Mouse (Mus musculus) midbrain, embryonic 11.5 days (tissue): ENCODE measurements around the gene 1500009C09Rik. TPM values are rescaled to one million over a fixed set of nuclear protein-coding genes. Genes with fewer than 3 reads are reported as not detected.
A peak's percentile ranks its signal among the peaks of the same experiment; 100 is the strongest.

Experiments
- ATAC-seq: fragments of 200-750 bp; cut with Nextera tagmentation; 2 replicates; pipeline ENCODE4 v1.8.0; 2017; ENCODE audit warnings: moderate TSS enrichment, moderate library complexity; ENCODE audit not compliant: low FRiP score
- DNase-seq: peaks from one replicate; pipeline ENCODE4 v3.0.0; 2015; ENCODE audit warnings: low spot score; ENCODE audit errors: missing footprints
- H3K27ac ChIP-seq: fragments of 300-500 bp; sonication (generic); 2 replicates; pipeline ENCODE4 v1.5.1; 2014; ENCODE audit warnings: low read depth, low read length
- H3K27me3 ChIP-seq: fragments of 300-500 bp; sonication (generic); 2 replicates; pipeline ENCODE4 v1.6.1; 2014; ENCODE audit warnings: mild to moderate bottlenecking, low read length, moderate library complexity, mixed read lengths; ENCODE audit not compliant: control insufficient read depth, insufficient read depth
- H3K36me3 ChIP-seq: fragments of 300-500 bp; sonication (generic); 2 replicates; pipeline ENCODE4 v1.6.1; 2014; ENCODE audit warnings: mild to moderate bottlenecking, low read length, moderate library complexity, mixed read lengths; ENCODE audit not compliant: control insufficient read depth, insufficient read depth
- H3K4me1 ChIP-seq: fragments of 300-500 bp; sonication (generic); 2 replicates; pipeline ENCODE4 v1.6.1; 2014; ENCODE audit warnings: low read length; ENCODE audit not compliant: control insufficient read depth, insufficient read depth
- H3K4me2 ChIP-seq: fragments of 300-500 bp; sonication (generic); 2 replicates; pipeline ENCODE4 v1.6.1; 2014; ENCODE audit warnings: mild to moderate bottlenecking, moderate library complexity
- H3K4me3 ChIP-seq: fragments of 300-500 bp; sonication (generic); 2 replicates; pipeline ENCODE4 v1.5.1; 2014; ENCODE audit warnings: low read depth, low read length
- H3K9ac ChIP-seq: fragments of 300-500 bp; sonication (generic); 2 replicates; pipeline ENCODE4 v1.6.1; 2014; ENCODE audit warnings: low read length
- H3K9me3 ChIP-seq: fragments of 300-500 bp; sonication (generic); 2 replicates; pipeline ENCODE4 v1.6.1; 2016; ENCODE audit warnings: low read length; ENCODE audit not compliant: control insufficient read depth
- WGBS: fragments of 180-500 bp; shearing (Covaris S2); extraction: QIAGEN DNeasy Blood & Tissue Kit; methylation state at CpG from one replicate; pipeline ENCODE4 v1.1.7; 2014; 5-methylcytosine and 5-hydroxymethylcytosine counted together
- polyA plus RNA-seq: library from polyadenylated mRNA; unstranded; fragments of >200 nt; fragmentation: Nextera tagmentation; extraction: Ambion mirVana; gene quantifications from 2 replicates; pipeline ENCODE4 v1.2.1, GENCODE M21; 2014

1500009C09Rik gene
- polyA plus RNA-seq = 1.0 and 1.4 TPM in 2 replicates

DNA sequence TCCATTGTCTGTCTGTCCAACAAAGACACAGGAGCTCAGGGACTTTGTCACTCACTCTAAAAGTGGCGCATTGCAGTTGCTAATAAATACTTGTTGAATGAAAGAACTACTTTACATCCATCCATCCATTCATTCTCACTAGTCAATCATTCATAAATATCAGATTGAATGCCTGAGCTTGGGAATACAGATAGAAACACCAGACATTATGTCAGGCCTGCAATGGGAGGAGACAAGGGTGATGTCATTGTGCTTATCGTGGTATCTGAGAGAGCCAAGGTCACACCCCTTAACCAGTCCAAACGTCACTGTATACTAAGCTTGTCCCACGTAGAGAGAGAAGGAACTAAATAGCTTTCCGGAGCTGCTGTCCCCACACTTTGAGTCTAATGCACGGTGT lies at the start of gene 1500009C09Rik:
Gene 1500009C09Rik (plus strand): TSS at position 301 of the 400 bp plus-strand sequence.
- no peaks in the 10 kb centered on the region for H3K9me3 ChIP-seq
- no peak for DNase-seq
- H3K4me1 ChIP-seq = peaks cover 9% of the 10 kb centered on the region
- 89% methylated on average over 6 of the region's 6 CpGs for WGBS
- no peak within 1 kb of the TSS for H3K27ac ChIP-seq
- no peak within 1 kb of the TSS for H3K4me2 ChIP-seq
- H3K27me3 ChIP-seq = no peaks in the 10 kb centered on the region
- no peaks in the 10 kb centered on the region for H3K36me3 ChIP-seq
- no peak within 1 kb of the TSS for H3K9ac ChIP-seq
- H3K4me3 ChIP-seq = no peak within 1 kb of the TSS
- ATAC-seq = no peak

DNA sequence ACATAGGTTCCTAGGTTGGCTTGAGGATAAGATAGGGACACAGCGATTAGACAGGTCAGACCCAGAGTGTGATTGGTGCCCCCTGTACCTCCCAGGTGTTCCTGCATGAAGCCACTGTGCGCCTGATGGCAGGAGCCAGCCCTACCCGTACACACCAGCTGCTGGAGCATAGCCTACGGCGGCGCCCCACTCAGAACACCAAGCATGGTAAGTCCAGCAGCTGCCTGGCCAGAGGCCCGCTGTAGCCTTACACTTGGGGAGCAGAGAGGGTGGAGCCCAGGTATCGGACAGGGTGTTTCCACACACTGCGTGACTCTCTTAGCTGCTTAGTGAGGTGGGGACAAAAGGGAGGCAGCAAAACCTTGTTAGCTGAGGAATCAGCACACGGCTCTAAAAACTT lies 49.1 kb upstream of the 1500009C09Rik start:
- WGBS = 94% methylated on average over 10 of the region's 10 CpGs
- no peak for ATAC-seq
- no peak for DNase-seq
- Histone ChIP-seq H3K27me3 (peaks cover 27% of the 10 kb centered on the region), H3K9me3 (no peaks in the 10 kb centered on the region), H3K9ac (no peak overlapping the region), H3K4me2 (no peak overlapping the region), H3K27ac (no peak overlapping the region), H3K36me3 (peaks cover 46% of the 10 kb centered on the region), H3K4me3 (no peak overlapping the region), H3K4me1 (peaks cover 20% of the 10 kb centered on the region)

DNA sequence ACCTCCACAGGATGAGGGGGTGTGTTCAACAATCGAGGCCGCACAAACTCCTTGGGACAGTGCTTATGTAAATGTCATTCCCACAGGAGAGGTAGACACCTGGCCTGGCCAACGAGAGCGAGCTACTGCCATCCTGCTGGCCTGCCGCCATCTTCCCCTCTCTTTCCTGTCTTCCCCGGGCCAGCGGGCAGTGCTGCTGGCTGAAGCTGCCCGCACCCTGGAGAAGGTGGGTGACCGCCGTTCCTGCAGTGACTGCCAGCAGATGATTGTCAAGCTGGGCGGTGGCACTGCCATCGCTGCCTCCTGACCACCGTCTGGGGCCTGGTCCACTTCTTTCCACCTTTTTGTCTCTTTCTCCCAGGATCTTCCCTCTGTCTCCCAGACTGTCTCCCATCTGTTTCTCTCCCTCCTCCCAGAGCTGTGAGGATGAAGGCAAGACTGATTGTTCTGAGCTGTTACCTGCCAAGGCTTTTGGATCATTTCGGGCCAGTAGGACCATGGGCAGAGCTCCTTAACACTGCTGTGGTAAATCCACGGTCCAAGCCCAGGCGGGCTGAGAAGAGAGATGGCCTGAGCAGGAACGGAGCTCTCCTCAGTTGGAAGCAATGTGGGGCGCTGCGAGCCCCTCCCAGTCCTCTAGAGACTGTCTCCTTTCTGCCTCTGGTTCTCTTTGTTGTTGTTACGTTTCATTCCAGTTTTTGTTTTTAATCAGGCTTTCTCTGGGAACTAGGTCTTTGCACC lies 48.4 kb upstream of the 1500009C09Rik start:
- H3K4me2 ChIP-seq = no peak overlapping the region
- H3K4me1 ChIP-seq = peaks cover 20% of the 10 kb centered on the region
- H3K27me3 ChIP-seq = peaks cover 30% of the 10 kb centered on the region
- no peak overlapping the region for H3K27ac ChIP-seq
- H3K4me3 ChIP-seq = no peak overlapping the region
- H3K9me3 ChIP-seq = no peaks in the 10 kb centered on the region
- WGBS = 71% methylated on average over 20 of the region's 20 CpGs
- H3K9ac ChIP-seq = peak overlapping the region; percentile 9; the same call in 1 of the 2 replicates
- peaks cover 42% of the 10 kb centered on the region for H3K36me3 ChIP-seq
- DNase-seq (no peak), ATAC-seq (no peak)

DNA sequence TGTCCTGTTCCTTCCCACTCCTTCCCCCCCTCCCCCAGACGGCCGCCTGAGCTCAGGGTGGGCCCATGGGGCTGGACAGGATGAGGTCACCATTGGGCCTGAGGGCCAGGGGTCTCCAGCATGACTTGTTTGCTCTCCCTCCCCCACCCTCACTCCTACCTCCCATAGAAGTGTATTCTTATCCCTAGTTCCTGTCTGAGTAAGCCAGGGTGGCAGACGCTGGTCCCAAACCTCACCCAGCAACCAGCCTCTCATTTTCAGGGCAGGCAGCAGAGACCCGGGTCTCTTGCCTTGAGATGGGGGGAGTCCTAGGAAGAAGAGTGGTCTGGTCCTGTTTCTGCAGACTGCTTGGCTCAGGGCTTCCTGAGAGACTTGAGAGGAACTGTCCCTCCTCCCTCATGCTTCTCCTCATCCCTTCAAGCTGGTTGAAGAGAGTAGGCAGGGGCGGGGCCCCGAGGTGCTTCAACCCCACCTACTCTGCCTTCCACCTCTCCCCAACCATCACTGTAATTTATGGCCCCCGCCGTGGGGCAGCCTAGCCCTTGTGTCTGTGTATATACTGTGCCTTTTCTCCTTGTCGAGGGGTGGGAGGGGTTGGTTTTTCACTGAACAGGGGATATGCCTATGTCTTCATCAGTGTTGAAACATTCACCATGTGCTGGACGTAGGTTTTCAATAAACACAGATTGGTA lies 47.4 kb upstream of the 1500009C09Rik start:
- H3K27ac ChIP-seq = no peak overlapping the region
- no peak overlapping the region for H3K4me3 ChIP-seq
- peaks cover 38% of the 10 kb centered on the region for H3K27me3 ChIP-seq
- H3K9ac ChIP-seq = no peak overlapping the region
- no peaks in the 10 kb centered on the region for H3K9me3 ChIP-seq
- peaks cover 38% of the 10 kb centered on the region for H3K36me3 ChIP-seq
- no peak for DNase-seq
- H3K4me1 ChIP-seq = peaks cover 20% of the 10 kb centered on the region
- no peak overlapping the region for H3K4me2 ChIP-seq
- 67% methylated on average over 10 of the region's 10 CpGs for WGBS
- ATAC-seq = 0 out of 2 replicates have a peak, but pooled peaks have one; percentile 19

DNA sequence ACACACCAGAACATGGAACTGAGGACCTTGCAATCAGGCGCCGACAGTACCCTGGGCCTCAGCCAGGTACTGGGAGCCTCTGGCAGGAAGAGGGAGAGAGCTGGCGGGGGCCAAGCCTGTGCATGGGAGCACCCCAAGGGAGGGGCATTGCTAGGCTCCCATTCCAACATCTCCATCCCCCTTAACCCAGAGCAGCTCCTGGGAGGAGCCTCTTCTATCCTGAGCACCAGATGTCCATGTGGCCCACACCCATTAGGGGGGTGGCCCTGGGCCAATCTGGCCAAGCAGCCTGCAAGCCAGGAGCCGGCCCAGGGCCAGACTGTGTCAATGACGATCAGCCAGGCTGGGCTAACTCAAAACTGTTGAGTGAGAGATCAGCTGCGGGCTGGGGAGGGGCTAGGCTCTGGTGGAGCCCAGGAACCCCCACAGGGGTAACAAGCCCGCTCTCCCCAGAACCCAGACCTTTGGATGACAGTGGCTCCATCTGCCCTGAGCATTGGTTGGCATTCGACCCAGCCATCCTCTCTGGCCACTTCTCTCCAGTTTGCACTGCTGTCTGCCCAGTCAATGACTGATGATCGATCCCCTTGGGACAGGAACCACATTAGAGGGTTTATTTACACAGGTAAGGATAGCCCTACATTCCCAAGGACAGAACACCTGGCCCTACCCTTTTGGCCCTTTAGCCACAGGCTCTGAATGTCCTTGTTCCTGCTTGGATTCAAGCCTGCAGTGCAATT lies 45.7 kb upstream of the 1500009C09Rik start:
- Histone ChIP-seq H3K36me3 (peaks cover 28% of the 10 kb centered on the region), H3K27ac (no peak overlapping the region), H3K9me3 (no peaks in the 10 kb centered on the region), H3K4me3 (no peak overlapping the region), H3K4me2 (no peak overlapping the region), H3K27me3 (peaks cover 55% of the 10 kb centered on the region), H3K4me1 (peaks cover 23% of the 10 kb centered on the region), H3K9ac (no peak overlapping the region)
- DNase-seq (no peak), ATAC-seq (peak; percentile 67)
- WGBS = 69% methylated on average over 9 of the region's 9 CpGs

DNA sequence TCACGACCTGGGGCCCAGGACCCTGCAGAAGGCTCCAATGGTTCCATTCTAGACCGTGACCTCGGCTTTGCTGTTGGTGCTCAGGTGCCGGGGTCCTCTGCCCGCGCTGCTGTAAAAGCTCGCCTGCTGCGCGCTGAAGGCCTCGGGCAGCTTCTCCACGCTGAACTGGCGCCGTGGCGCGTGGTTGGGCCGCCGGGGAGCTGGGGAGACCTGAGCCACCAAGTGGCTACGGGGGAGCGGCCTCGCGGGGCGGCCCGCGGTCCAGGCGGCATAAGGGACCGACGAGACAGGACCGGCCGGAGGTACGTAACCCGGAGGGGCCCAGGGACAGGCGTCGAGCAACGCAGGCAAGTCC lies 45.1 kb upstream of the 1500009C09Rik start:
- Histone ChIP-seq H3K27ac (no peak overlapping the region), H3K9ac (no peak overlapping the region), H3K9me3 (no peaks in the 10 kb centered on the region), H3K4me1 (peaks cover 28% of the 10 kb centered on the region), H3K4me3 (no peak overlapping the region), H3K4me2 (no peak overlapping the region), H3K27me3 (peaks cover 61% of the 10 kb centered on the region), H3K36me3 (peaks cover 25% of the 10 kb centered on the region)
- DNase-seq (peak; percentile 92), ATAC-seq (no peak)
- WGBS = 8% methylated on average over 34 of the region's 34 CpGs

DNA sequence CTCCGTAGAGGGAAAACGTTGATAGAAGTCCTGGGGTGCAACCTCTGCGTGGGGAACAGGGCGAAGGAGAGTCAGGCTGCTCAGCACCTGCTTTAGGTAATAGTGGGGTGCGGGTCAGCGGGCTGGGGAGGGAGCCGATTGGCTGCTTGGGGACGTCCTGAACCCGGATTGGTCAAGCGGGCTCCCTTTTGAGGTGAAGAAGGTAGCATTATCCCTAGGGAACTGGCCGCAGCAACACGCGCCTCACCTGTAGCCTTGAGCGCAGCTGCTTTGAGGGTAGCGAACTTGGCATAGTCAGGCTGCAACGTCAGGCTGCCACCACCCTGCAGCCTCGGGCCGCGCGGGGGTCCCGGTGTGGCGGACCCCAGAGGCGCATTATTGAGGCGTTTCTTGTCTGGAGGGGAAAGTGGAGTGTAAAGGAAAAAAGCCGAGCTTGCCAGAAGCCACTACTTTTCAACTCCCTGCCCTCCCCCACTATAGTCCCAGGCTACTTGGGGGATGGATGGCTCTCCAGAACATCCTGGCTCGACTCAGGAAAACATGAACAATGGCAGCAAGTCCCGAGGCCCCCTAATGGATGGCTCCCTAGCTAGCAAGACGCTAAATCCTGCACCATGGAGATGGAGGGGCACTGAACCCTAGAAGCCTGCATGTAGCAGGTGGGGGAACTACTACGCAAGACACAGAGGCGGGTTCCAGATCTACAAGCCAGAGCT lies 44.5 kb upstream of the 1500009C09Rik start:
- H3K27ac ChIP-seq = no peak overlapping the region
- DNase-seq = no peak
- no peaks in the 10 kb centered on the region for H3K9me3 ChIP-seq
- H3K4me3 ChIP-seq = no peak overlapping the region
- H3K36me3 ChIP-seq = peaks cover 22% of the 10 kb centered on the region
- H3K4me1 ChIP-seq = peaks cover 34% of the 10 kb centered on the region
- WGBS = 11% methylated on average over 30 of the region's 30 CpGs
- no peak overlapping the region for H3K9ac ChIP-seq
- ATAC-seq = no peak
- peaks cover 67% of the 10 kb centered on the region for H3K27me3 ChIP-seq
- no peak overlapping the region for H3K4me2 ChIP-seq

DNA sequence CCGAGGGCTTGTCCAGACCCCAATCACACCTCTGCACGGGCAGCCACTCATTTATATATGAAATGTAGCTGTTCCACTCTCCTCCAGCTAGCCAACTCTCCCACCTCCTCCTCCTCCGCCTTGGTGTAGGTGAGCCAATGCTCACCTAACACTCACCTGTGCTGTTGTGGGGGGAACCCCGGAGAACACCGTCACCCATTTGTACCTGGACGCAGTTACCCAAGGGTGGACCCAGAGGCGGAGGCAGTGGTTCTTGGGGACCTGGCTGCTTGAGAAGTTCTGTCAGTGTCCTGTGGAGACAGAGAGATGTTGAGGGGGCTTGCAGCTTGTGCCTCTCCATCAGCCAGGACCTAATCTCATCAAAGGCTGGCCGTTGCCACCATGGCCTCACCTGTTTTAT lies 43.9 kb upstream of the 1500009C09Rik start:
- no peaks in the 10 kb centered on the region for H3K9me3 ChIP-seq
- WGBS = 82% methylated on average over 8 of the region's 8 CpGs
- peaks cover 73% of the 10 kb centered on the region for H3K27me3 ChIP-seq
- peaks cover 36% of the 10 kb centered on the region for H3K4me1 ChIP-seq
- no peak for DNase-seq
- H3K4me2 ChIP-seq = no peak overlapping the region
- ATAC-seq = no peak
- H3K36me3 ChIP-seq = peaks cover 16% of the 10 kb centered on the region
- no peak overlapping the region for H3K4me3 ChIP-seq
- H3K27ac ChIP-seq = no peak overlapping the region
- H3K9ac ChIP-seq = no peak overlapping the region
